ENCODE assay signal across 29 mouse cellular contexts in the genomic region with DNA sequence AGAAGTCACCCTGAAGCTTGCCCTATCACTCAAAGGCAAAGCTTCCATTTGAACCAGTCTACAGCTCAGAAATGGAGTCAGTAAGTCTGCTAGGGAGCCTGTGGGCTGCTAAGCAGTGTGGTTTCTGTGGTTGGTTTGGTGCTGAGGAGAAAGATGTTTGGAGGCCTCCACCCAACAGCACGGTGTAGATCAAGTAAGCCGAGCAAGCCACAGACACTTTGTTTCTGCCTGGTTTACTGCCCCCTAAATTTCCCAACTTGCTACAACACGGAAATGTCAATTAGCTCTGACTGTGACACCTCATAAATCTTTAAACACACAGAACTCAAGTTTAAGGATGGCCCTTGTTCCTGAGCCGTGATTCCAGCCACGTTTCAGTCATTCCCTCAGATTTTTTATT.
DNase-seq lines count a peak whose midpoint lies in the region; ATAC-seq and TF ChIP-seq lines count a peak whose summit lies in the region.
"Had no signal": no experiment of that assay in that cellular context is flagged by ENCODE, and none has a peak within 500 bp of the region (broad histone marks: within the 10 kb centered on the region; RNA-seq: fewer than 3 reads in every experiment).

No protein-coding gene starts in this region.

- in situ Hi-C loops in CH12.LX (cut with MboI; ENCODE audit: low pct_ligation_motif_present, low pct_unique_long_range_greater_than_20kb, low sequenced_read_pairs): no loop called here

- no peak overlapping the region for H3K27ac ChIP-seq in CH12.LX (ENCODE audit: insufficient read depth, low read depth)
- H3K27ac ChIP-seq: embryonic facial prominence, embryonic 15.5 days; heart, adult 2 months; left cerebral cortex, adult 2 months; liver, embryonic 15.5 days; midbrain, embryonic 15.5 days; stomach, embryonic 15.5 days had no signal

- no peaks in the 10 kb centered on the region for H3K36me3 ChIP-seq in CH12.LX (replicated peaks in 1 of 2; ENCODE audit: control insufficient read depth in 1 of 2, insufficient read depth in 1 of 2, low read length in 1 of 2)
- H3K36me3 ChIP-seq: embryonic facial prominence, embryonic 15.5 days; liver, embryonic 15.5 days; midbrain, embryonic 15.5 days; stomach, embryonic 15.5 days had no signal

- no peak overlapping the region for H3K4me3 ChIP-seq in CH12.LX (replicated peaks in 1 of 3; ENCODE audit: low read depth in 2 of 3, low read length in 2 of 3, poor library complexity in 1 of 3)
- H3K4me3 ChIP-seq: embryonic facial prominence, embryonic 15.5 days; heart, adult 2 months; left cerebral cortex, adult 2 months; liver, embryonic 15.5 days; megakaryocyte, embryonic 14.5 days; midbrain, embryonic 15.5 days; myocyte; stomach, embryonic 15.5 days had no signal

- no peaks in the 10 kb centered on the region for H3K79me2 ChIP-seq in CH12.LX (replicated peaks; ENCODE audit: control insufficient read depth, extremely low read depth, insufficient read depth, poor library complexity, severe bottlenecking)

- no peaks in the 10 kb centered on the region for H3K9me3 ChIP-seq in CH12.LX (replicated peaks; ENCODE audit: low read length)
- H3K9me3 ChIP-seq: embryonic facial prominence, embryonic 15.5 days; liver, embryonic 15.5 days; megakaryocyte, embryonic 14.5 days; midbrain, embryonic 15.5 days; stomach, embryonic 15.5 days had no signal

- no peak for TF ChIP-seq EP300 in CH12.LX (IDR thresholded peaks at IDR 0.05; ENCODE audit: low read length)

- H3K27me3 ChIP-seq in CH12.LX (replicated peaks): no peaks in the 10 kb centered on the region
- H3K27me3 ChIP-seq: embryonic facial prominence, embryonic 15.5 days; liver, embryonic 15.5 days; megakaryocyte, embryonic 14.5 days; midbrain, embryonic 15.5 days; stomach, embryonic 15.5 days had no signal

- peak; percentile 17 for DNase-seq in embryo, embryonic 10 days (ENCODE audit: low spot score)
- DNase-seq in embryo, embryonic 9.5 days (ENCODE audit: extremely low spot score): no peak
- DNase-seq in CH12.LX (ENCODE audit: extremely low read depth): peak; percentile 33
- DNase-seq in gastrocnemius, adult 18-20 months (ENCODE audit: low spot score): no peak
- no peak for DNase-seq in thymus, postnatal 14 days
- DNase-seq in thymus, postnatal 4 days: no peak
- DNase-seq: adrenal gland, postnatal 36 days; cerebellum, adult 11-12 months; cerebellum, postnatal 25 days; gastrocnemius, postnatal 10 days; heart, adult 2 months; heart, postnatal 4 days; kidney, postnatal 14 days; left cerebral cortex, postnatal 4 days; right cerebral cortex, postnatal 25 days; thymus, adult 2 months had no signal

- no peak for TF ChIP-seq RAD21 in CH12.LX (IDR thresholded peaks at IDR 0.05; ENCODE audit: low read depth, low read length)

- H3K4me1 ChIP-seq in CH12.LX (ENCODE audit: control insufficient read depth in 1 of 2, insufficient read depth in 2 of 2): 0 out of 4 replicates have a peak, but pooled peaks cover 0 to 4% of the 10 kb centered on the region in 2 experiments
- H3K4me1 ChIP-seq: embryonic facial prominence, embryonic 15.5 days; liver, embryonic 15.5 days; megakaryocyte, embryonic 14.5 days; midbrain, embryonic 15.5 days; stomach, embryonic 15.5 days had no signal

- ATAC-seq in hematopoietic stem cell, adult 5-6 weeks (replicated peaks in 1 of 2; ENCODE audit: insufficient read depth in 1 of 2, low FRiP score in 2 of 2, low TSS enrichment in 1 of 2, low read depth in 1 of 2, poor library complexity in 2 of 2, severe bottlenecking in 2 of 2): peak; percentile 96 to 99
- peak; percentile 43; the same call in 1 of the 2 replicates for ATAC-seq in megakaryocyte, adult 5-6 weeks (ENCODE audit: poor library complexity, severe bottlenecking)
- ATAC-seq: forebrain, embryonic 16.5 days; hindbrain, embryonic 16.5 days; intestine, postnatal 0 days; lung, postnatal 0 days; midbrain, embryonic 15.5 days had no signal

- no peak overlapping the region for H3K4me2 ChIP-seq in CH12.LX (ENCODE audit: insufficient read depth, low read depth, poor library complexity, severe bottlenecking)
- H3K4me2 ChIP-seq: embryonic facial prominence, embryonic 15.5 days; liver, embryonic 15.5 days; midbrain, embryonic 15.5 days; stomach, embryonic 15.5 days had no signal

- no peak overlapping the region for H3K9ac ChIP-seq in CH12.LX (ENCODE audit: insufficient read depth, low read depth)
- H3K9ac ChIP-seq: embryonic facial prominence, embryonic 15.5 days; liver, embryonic 15.5 days; midbrain, embryonic 15.5 days; stomach, embryonic 15.5 days had no signal

- TF ChIP-seq CTCF in CH12.LX (conservative IDR thresholded peaks at IDR 0.05 in 1 of 2, IDR thresholded peaks at IDR 0.05 in 1 of 2; ENCODE audit: low read depth in 2 of 2, low read length in 2 of 2): no peak

- dilution Hi-C loops in CH12.LX (cut with MboI; ENCODE audit: extremely low pct_ligation_motif_present, extremely low pct_unique_long_range_greater_than_20kb, low sequenced_read_pairs): no loop called here

- TF ChIP-seq POLR2A in CH12.LX (IDR thresholded peaks at IDR 0.05; ENCODE audit: low read depth, low read length): no peak

TF ChIP-seq in CH12.LX, 34 proteins besides CTCF, POLR2A, EP300 and RAD21:
- TF ChIP-seq MAFK (IDR thresholded peaks at IDR 0.05; ENCODE audit: insufficient replicate concordance, low read length): no peak
- no peak for TF ChIP-seq NRF1 (IDR thresholded peaks at IDR 0.05; ENCODE audit: low read depth, low read length)
- no peak for TF ChIP-seq CHD2 (IDR thresholded peaks at IDR 0.05; ENCODE audit: low read length)
- TF ChIP-seq MAZ (IDR thresholded peaks at IDR 0.05; ENCODE audit: low read depth, low read length): no peak
- no peak for TF ChIP-seq NELFE (IDR thresholded peaks at IDR 0.05; ENCODE audit: low read depth, low read length)

Comparison
In these comparisons a context has a peak if more than half of its experiments do, and no peak if none do; other contexts are left out.
1. DNase-seq: peak in embryo, embryonic 10 days (single experiment) and CH12.LX (single experiment); none in embryo, embryonic 9.5 days (single experiment), gastrocnemius, adult 18-20 months (single experiment), thymus, postnatal 14 days (single experiment) and thymus, postnatal 4 days (single experiment).